Mouse (Mus musculus) neural tube, embryonic 10.5 days (tissue): ENCODE measurements at regions not wholly inside any gene's neighbourhood (a gene's known extent, or its start where the extent isn't known, plus 50 kb on each side); places are given as distances from the start of the nearest gene placed in this dataset.

Source experiments
- DNase-seq: peaks from one replicate; pipeline ENCODE4 v3.0.0-alpha.2; 2017; ENCODE audit warnings: low spot score; ENCODE audit errors: extremely low spot score

- no peak for DNase-seq
Measured at GRCm38 (mm10) chr4:9094076-9094475, 855.2 kb upstream of the Car8 start.

- DNase-seq: no peak
Measured at GRCm38 (mm10) chr4:9083526-9083925, 844.7 kb upstream of the Car8 start.

GRCm38 (mm10) chr4:9081701-9082562 lies 843.1 kb upstream of the Car8 start:
- DNase-seq: peak; percentile 51

GRCm38 (mm10) chr4:9080821-9081493 lies 842.1 kb upstream of the Car8 start:
- DNase-seq: no peak

- DNase-seq: no peak
Measured at GRCm38 (mm10) chr4:9079828-9080245, 841.0 kb upstream of the Car8 start.

GRCm38 (mm10) chr4:9074447-9074846 lies 835.6 kb upstream of the Car8 start:
- peak; percentile 26 for DNase-seq

- DNase-seq: peak; percentile 34
Measured at GRCm38 (mm10) chr4:9073736-9074428, 835.0 kb upstream of the Car8 start.

- no peak for DNase-seq
Measured at GRCm38 (mm10) chr4:9072321-9072720, 833.5 kb upstream of the Car8 start.

- DNase-seq: no peak
Measured at GRCm38 (mm10) chr4:9067874-9068273, 829.0 kb upstream of the Car8 start.

- DNase-seq: no peak
Measured at GRCm38 (mm10) chr4:9065981-9066815, 827.4 kb upstream of the Car8 start.

GRCm38 (mm10) chr4:9061941-9062340 lies 823.1 kb upstream of the Car8 start:
- no peak for DNase-seq

GRCm38 (mm10) chr4:9060221-9060620 lies 821.4 kb upstream of the Car8 start:
- no peak for DNase-seq

GRCm38 (mm10) chr4:9057676-9058075 lies 818.8 kb upstream of the Car8 start:
- no peak for DNase-seq

GRCm38 (mm10) chr4:9057113-9057512 lies 818.3 kb upstream of the Car8 start:
- no peak for DNase-seq

GRCm38 (mm10) chr4:9055876-9056275 lies 817.0 kb upstream of the Car8 start:
- DNase-seq: no peak

GRCm38 (mm10) chr4:9055266-9055820 lies 816.5 kb upstream of the Car8 start:
- no peak for DNase-seq

- DNase-seq: no peak
Measured at GRCm38 (mm10) chr4:9048817-9049216, 810.0 kb upstream of the Car8 start.

- DNase-seq: no peak
Measured at GRCm38 (mm10) chr4:9047151-9047550, 808.3 kb upstream of the Car8 start.

- DNase-seq: no peak
Measured at GRCm38 (mm10) chr4:9046436-9046835, 807.6 kb upstream of the Car8 start.

- DNase-seq: no peak
Measured at GRCm38 (mm10) chr4:9046030-9046429, 807.2 kb upstream of the Car8 start.

- DNase-seq: no peak
Measured at GRCm38 (mm10) chr4:9036005-9036404, 797.2 kb upstream of the Car8 start.
